Mouse (Mus musculus): ENCODE results near the gene Hs3st3b1.

Gene Hs3st3b1

DNA sequence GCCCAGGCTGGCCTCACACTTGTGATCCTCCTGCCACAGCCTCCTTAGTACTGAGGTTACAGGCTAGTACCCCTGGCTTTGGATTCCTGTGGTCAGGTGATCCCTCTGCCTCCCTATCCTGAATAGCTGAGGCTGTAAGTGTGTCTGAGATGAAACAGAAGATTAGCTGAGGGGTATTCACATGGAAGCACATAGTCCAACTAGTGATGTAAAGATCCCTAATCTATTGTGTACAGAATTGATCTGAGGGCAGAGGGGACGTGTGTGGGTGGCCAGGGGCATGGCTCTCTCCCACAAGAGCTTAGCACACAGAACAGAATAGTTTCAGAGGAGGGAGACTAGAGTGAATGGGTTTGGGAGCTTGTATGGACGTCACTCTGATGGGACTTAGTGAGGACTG is 41.8 kb downstream of the Hs3st3b1 start:
- DNase-seq (ENCODE audit: low spot score): no peak

DNA sequence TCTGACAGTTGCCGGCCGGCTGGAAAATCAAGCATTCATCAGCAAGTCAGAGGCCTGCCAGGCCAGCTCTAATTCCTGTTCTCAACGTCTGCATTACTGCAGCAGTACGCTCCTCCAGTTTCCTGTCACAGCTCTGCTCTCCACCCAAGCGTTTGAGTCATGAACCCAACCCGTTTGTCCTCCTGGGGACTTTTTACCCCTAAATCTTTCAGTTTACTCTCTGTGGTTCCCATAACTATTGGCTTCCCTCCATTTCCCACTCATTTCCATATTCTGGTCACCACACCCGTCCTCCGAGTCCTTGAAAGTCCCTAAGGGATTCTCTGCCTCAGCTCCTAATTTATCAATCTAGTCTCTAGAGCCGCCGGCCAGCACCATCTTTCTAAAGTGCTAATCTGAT is 42.8 kb downstream of the Hs3st3b1 start:
- DNase-seq (ENCODE audit: low spot score): no peak

DNA sequence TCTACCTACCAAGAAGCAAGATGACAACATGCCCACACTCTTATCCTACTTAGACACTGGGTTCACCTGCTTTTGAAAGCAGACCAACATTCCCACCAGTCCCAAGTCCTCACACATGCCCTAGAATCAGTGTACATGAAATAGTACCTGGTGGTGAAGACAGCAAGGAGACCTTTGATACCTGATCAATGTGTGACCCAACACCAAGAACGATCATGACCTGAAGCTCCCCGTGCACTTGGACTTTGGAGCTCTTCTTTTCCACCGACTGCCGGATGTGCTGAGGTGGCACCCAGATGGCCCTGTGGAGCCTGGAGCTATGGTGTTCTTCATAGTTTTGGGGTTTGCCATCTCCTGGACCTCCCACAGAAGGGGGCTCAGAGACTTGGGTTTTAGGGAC is 43.5 kb downstream of the Hs3st3b1 start:
- DNase-seq (ENCODE audit: low spot score): no peak

DNA sequence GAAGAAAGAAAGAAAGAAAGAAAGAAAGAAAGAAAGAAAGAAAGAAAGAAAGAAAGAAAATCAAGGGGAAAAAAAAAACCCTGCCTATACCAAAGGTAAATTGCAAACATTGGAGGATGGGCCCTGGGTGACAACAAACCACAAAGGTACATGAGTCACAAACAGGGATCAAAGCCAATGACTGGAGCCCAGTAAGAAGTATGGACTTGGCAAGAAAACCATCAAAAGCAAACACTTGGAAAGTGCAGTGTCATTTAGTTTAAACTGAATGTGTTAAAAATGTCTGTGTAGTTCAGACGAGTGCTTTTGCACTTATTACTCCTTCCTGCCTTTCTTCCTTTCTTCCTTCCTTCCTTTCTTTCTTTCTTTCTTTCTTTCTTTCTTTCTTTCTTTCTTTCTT is 59.3 kb downstream of the Hs3st3b1 start:
- no peak for DNase-seq (ENCODE audit: low spot score)

DNA sequence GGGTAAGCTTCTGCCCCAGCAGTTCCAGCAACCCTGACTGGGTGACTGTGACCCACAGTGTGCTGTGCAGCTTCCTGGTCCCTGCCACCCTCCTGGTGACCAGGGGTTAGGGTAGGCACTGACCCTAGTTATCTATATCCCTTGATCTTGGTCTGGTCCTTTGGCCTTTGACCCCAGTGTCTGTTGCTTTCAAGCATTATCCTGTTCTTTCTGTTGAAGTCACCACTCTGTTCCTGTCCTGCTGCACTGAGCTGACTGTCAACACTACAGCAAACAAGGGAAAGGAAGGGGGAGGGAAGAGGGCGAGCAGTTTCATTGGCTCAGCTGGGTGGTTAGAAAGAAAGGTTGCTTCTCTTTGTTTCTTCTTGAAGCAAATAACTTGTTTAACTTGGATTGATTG is 60.1 kb downstream of the Hs3st3b1 start:
- peak; percentile 53 for DNase-seq (ENCODE audit: low spot score)

DNA sequence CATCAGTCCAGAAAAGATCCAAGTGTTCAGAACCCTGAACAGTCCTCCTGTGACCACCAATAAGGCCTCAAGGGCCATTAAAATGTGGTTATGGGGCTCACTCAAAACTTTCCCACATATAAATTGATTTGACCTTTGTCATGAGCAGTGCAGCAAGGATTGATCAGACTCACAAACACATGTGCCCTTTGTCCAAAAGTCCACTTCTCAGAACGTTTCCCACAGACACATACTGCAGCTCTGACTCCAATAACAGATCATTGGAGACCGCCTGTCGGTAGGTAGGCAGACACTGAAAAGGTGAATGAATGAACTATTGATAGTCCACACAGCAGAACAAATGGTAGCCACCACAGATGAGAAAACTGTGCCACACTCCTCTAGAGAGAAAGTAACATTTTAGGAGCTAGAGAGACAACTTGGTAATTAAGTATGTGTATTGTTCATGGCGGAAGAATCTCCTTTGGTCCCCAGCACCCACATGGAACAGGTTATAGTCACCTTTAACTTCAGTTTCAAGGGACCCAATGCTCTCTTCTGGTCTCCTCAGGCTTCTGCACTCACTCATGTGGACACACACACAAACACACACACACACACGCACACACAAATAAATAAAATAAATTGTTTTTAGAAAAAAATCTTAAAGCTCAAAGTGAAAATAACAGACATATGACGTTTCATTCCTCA is 70.9 kb downstream of the Hs3st3b1 start:
- DNase-seq (ENCODE audit: low spot score): no peak

DNA sequence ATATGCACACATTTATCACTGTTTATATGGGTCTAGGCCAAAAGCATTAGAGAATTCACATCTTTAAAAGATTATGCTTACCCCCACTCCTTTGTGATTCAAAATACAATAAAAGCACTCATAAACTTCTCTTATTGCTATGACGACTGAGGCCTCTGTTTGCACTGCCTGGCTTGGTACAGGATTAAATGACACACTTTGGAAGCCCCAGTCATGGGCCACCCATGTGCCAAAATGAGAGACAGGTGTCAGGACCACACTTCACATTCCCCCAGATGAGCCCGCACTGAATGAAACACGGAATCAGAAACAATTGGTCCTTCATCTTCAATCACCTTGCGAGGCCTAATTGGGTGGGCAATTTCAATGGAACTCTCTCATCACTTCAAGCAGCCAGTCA is 71.8 kb downstream of the Hs3st3b1 start:
- no peak for DNase-seq (ENCODE audit: low spot score)

DNA sequence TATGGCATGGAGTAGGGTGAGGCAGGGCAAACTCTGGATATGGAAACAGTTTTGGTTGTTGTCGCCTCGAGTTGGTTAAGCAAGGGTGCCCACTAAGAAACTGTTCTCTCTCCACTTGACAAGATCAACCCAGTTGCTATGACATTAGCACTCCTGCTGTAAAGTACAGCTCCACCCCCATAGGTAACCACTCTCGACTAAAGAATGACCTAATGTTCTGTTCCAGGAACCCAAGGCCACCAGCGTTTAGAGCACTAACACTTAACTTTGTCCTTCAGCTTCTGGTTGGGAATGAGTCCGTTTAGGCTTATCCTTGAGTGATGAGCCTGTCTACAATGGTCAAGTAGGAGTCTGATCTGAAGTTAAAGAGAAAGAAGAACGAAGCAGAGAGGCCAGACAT is 76.7 kb downstream of the Hs3st3b1 start:
- no peak for DNase-seq (ENCODE audit: low spot score)

DNA sequence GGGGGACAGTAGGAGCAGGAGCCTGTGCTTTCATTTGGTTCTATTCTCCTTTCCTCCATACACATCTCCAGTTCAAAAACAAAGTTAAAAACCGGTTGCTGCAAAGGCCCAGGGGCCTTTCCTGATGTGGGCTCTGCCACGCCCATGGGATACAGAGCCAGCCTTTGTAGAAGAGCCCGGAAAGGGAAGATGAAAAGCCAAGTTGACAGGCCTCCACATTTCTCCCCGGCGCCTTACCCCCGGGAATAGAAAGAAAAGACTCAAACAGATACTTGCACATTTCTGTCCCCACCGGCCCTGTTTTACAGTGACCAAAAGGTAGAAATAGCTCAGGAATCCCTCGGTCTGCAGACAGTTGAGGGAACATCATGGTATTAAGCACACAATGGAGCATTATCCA is 77.4 kb downstream of the Hs3st3b1 start:
- peak; percentile 26 for DNase-seq (ENCODE audit: low spot score)

DNA sequence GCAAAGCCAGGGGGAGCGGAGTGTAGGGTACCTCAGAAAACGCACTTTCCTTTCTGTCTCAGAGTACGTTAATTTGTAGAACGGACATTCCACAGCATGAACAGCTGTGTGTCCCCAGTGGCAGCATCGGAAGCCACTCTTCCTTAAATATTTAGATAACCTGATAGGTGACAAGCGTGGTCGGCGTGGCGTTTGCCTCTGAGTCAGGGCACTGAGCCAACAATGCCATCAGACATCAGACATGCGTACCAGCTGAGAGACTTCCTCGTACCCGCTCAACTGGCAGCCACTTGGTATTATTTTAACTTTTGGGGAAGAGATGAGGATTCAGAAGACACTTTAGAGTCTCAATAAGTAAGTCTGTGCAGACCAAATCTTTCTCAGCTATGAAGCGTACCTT is 84.6 kb downstream of the Hs3st3b1 start:
- DNase-seq (ENCODE audit: low spot score): no peak
